Mouse (Mus musculus) C2C12 (cell line): Measurements from ENCODE around the gene Gid4.
A peak's percentile ranks its signal among the peaks of the same experiment; 100 is the strongest.

ENCODE experiments used
- CEBPB ChIP-seq: IDR thresholded peaks from one replicate; pipeline ENCODE4 v1.6.1; 2011; ENCODE audit warnings: low read depth, mild to moderate bottlenecking, control low read depth, moderate library complexity
- CTCF ChIP-seq: IDR thresholded peaks from one replicate; pipeline ENCODE4 v1.5.1; 2011; ENCODE audit not compliant: control insufficient read depth, insufficient read depth, insufficient read length
- FOSL1 ChIP-seq: IDR thresholded peaks from one replicate; pipeline ENCODE4 v1.8.0; 2011; ENCODE audit warnings: mild to moderate bottlenecking, low read length; ENCODE audit not compliant: poor library complexity, insufficient read depth, severe bottlenecking
- MAX ChIP-seq: IDR thresholded peaks from one replicate; pipeline ENCODE4 v1.6.1; 2011; ENCODE audit warnings: mild to moderate bottlenecking, control low read depth
- MYOD1 ChIP-seq: IDR thresholded peaks from one replicate; pipeline ENCODE4 v1.6.1; 2011; ENCODE audit warnings: low read depth; ENCODE audit not compliant: control insufficient read depth, insufficient read length
- MYOG ChIP-seq: IDR thresholded peaks from one replicate; pipeline ENCODE4 v1.6.1; 2011; ENCODE audit not compliant: control insufficient read depth, insufficient read length; ENCODE audit errors: extremely low read depth
- USF1 ChIP-seq: IDR thresholded peaks from one replicate; pipeline ENCODE4 v1.6.1; 2011; ENCODE audit warnings: low read depth, mild to moderate bottlenecking, control low read depth, moderate library complexity

- TF ChIP-seq CTCF (no peak), USF1 (peak; percentile 97), FOSL1 (no peak), MAX (peak; percentile 93), CEBPB (no peak), MYOG (no peak), MYOD1 (no peak)
These were observed at the start of gene Gid4 for GRCm38 (mm10) chr11:60416963-60417716.
